Mouse (Mus musculus) C2C12 (cell line): ENCODE measurements around the gene Prkar1a. TPM values are rescaled to one million over a fixed set of nuclear protein-coding genes. Genes with fewer than 3 reads are reported as not detected.

Source experiments
- H3K27me3 ChIP-seq: one replicate; pipeline ENCODE4 v1.6.1; 2011; ENCODE audit not compliant: control insufficient read depth, insufficient read depth, insufficient read length
- H3K36me3 ChIP-seq: one replicate; pipeline ENCODE4 v1.6.1; 2011; ENCODE audit not compliant: control insufficient read depth, insufficient read depth
- H3K4me3 ChIP-seq: one replicate; pipeline ENCODE4 v1.5.1; 2011; ENCODE audit warnings: mild to moderate bottlenecking, control low read depth; ENCODE audit not compliant: poor library complexity, insufficient read depth, severe bottlenecking
- H3K79me2 ChIP-seq: one replicate; pipeline ENCODE4 v1.6.1; 2011; ENCODE audit not compliant: control insufficient read depth, insufficient read depth
- H3K79me3 ChIP-seq: one replicate; pipeline ENCODE4 v1.6.1; 2011; ENCODE audit warnings: low read depth, control low read depth
- H3ac ChIP-seq: one replicate; pipeline ENCODE3; 2011; ENCODE audit warnings: low read depth; ENCODE audit not compliant: control insufficient read depth, insufficient read length
- CEBPB ChIP-seq: IDR thresholded peaks from one replicate; pipeline ENCODE4 v1.6.1; 2011; ENCODE audit warnings: low read depth, mild to moderate bottlenecking, control low read depth, moderate library complexity
- CTCF ChIP-seq: IDR thresholded peaks from one replicate; pipeline ENCODE4 v1.5.1; 2011; ENCODE audit not compliant: control insufficient read depth, insufficient read depth, insufficient read length
- FOSL1 ChIP-seq: IDR thresholded peaks from one replicate; pipeline ENCODE4 v1.8.0; 2011; ENCODE audit warnings: mild to moderate bottlenecking, low read length; ENCODE audit not compliant: poor library complexity, insufficient read depth, severe bottlenecking
- MAX ChIP-seq: IDR thresholded peaks from one replicate; pipeline ENCODE4 v1.6.1; 2011; ENCODE audit warnings: mild to moderate bottlenecking, control low read depth
- MYOD1 ChIP-seq: IDR thresholded peaks from one replicate; pipeline ENCODE4 v1.6.1; 2011; ENCODE audit warnings: low read depth; ENCODE audit not compliant: control insufficient read depth, insufficient read length
- MYOG ChIP-seq: IDR thresholded peaks from one replicate; pipeline ENCODE4 v1.6.1; 2011; ENCODE audit not compliant: control insufficient read depth, insufficient read length; ENCODE audit errors: extremely low read depth
- USF1 ChIP-seq: IDR thresholded peaks from one replicate; pipeline ENCODE4 v1.6.1; 2011; ENCODE audit warnings: low read depth, mild to moderate bottlenecking, control low read depth, moderate library complexity
- long read RNA-seq, 2 experiments: library from polyadenylated mRNA; unstranded; transcript quantifications; one replicate each; pipeline ENCODE4 v2.0.0; 2019 to 2020
- polyA plus RNA-seq: library from polyadenylated mRNA; unstranded; fragments of >200 nt; fragmentation: generic; extraction: Trizol; gene quantifications from one replicate; pipeline ENCODE4 v1.2.1, GENCODE M21; 2012; ENCODE audit warnings: missing spikeins

Prkar1a gene
- polyA plus RNA-seq, result 237 TPM
- long read RNA-seq, experiment 1, transcript Prkar1a-201 (11 exons, 3,359 nt), result major isoform, 380 of 626 reads
- long read RNA-seq, experiment 1, transcript Prkar1a-203 (12 exons, 3,513 nt), result minor isoform, 5 of 626 reads
- long read RNA-seq, experiment 1, partial matches to known transcripts, result 178 of 626 reads
- long read RNA-seq, experiment 1, other reads (novel, unspliced or antisense), result 63 of 626 reads
- long read RNA-seq, experiment 2, transcript Prkar1a-203 (12 exons, 3,513 nt), result minor isoform, 14 of 3,039 reads
- long read RNA-seq, experiment 2, transcript Prkar1a-201 (11 exons, 3,359 nt), result major isoform, 2,371 of 3,039 reads
- long read RNA-seq, experiment 2, partial matches to known transcripts, result 569 of 3,039 reads
- long read RNA-seq, experiment 2, other reads (novel, unspliced or antisense), result 85 of 3,039 reads

DNA sequence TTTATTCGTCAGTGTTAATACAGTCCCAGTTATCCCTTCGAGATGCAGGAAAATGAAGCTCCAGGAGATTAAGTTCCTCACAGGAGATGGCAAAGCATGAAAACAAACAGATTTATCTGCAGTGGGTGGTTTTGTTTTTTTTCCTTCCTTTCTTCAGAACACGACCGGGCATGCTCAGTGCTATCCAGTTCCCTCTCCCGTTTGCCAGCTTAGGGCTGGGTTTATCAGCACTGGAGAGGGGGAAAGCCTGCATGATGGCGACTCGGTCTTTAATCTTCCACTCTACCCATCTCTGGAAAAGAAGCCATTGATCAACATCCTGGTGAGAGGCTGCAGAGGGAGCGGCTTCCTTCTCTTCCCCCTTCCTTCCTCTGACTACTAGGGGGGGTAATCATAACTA is at the start of gene Prkar1a:
Gene Prkar1a (plus strand): TSS at position 200 of the 400 bp plus-strand sequence.
- TF ChIP-seq MAX (no peak), MYOD1 (no peak), CTCF (no peak), USF1 (no peak), CEBPB (no peak), MYOG (no peak), FOSL1 (no peak)
- peaks cover 29% of the 10 kb centered on the region for H3K79me3 ChIP-seq
- H3K36me3 ChIP-seq, result peaks cover 16% of the 10 kb centered on the region
- peaks cover 35% of the 10 kb centered on the region for H3K79me2 ChIP-seq
- peak within 1 kb of the TSS; percentile 49 for H3ac ChIP-seq
- no peaks in the 10 kb centered on the region for H3K27me3 ChIP-seq
- H3K4me3 ChIP-seq, result peak within 1 kb of the TSS; percentile 92

DNA sequence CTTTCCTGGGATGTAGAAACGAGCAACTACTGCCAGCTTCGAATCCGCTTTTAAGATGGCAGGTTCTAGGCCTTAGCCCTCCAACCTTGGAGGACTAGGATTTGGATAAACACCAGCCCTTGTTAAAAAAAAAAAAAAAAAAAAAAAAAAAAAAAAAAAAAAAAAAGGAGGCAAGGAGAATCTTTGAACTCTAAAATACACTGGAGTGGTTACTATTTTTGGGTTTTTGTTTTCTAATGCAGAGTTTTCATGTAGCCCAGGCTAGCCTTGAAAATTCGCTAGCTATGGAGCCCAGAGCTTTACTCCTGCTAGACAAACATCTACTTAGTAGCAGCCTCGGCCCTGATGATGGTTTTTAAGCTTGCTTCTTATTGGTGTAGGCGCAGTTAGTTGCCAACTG is 41.6 kb upstream of the Prkar1a start:
- no peak overlapping the region for H3K4me3 ChIP-seq
- peaks cover 40% of the 10 kb centered on the region for H3K79me2 ChIP-seq
- no peaks in the 10 kb centered on the region for H3K27me3 ChIP-seq
- TF ChIP-seq CEBPB, result no peak
- TF ChIP-seq FOSL1, result no peak
- TF ChIP-seq MYOD1, result no peak
- no peak overlapping the region for H3ac ChIP-seq
- H3K79me3 ChIP-seq, result peaks cover 9% of the 10 kb centered on the region
- peaks cover 9% of the 10 kb centered on the region for H3K36me3 ChIP-seq

DNA sequence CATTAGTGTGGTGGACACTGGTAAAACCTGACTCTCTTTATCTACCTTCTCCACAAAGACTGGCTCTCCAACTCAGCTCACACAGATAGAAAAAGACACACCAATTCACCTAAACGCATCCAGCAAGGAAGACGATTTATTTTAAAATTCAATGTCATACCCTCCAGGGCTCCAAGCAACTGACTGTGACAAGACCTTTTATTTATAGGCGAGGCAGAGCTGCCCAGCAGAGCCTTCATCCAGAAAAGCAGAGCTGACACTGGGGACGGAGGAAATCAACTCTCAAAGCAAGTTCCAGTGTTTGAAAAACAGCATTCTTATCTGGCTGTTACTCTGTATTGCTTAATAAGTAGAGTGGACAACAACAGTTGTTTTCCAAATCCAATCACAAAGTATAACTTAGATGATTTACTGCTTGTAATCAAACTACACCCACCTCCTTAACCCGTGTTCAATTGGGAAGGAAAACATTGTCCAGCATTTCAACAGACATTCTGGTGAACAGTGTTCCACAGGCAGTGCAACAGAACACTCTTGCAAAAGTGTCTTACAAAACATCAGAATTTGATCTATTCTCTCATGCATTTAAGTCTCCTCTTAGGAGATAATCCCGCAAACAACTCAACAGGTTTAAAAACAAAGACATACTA is 40.1 kb upstream of the Prkar1a start:
- Histone ChIP-seq H3K79me2 (peaks cover 40% of the 10 kb centered on the region), H3K36me3 (no peaks in the 10 kb centered on the region), H3K79me3 (peaks cover 9% of the 10 kb centered on the region), H3K27me3 (no peaks in the 10 kb centered on the region), H3K4me3 (no peak overlapping the region), H3ac (peak overlapping the region; percentile 35)
- TF ChIP-seq FOSL1 (no peak), CTCF (no peak), MYOG (no peak), MAX (no peak), USF1 (no peak), MYOD1 (no peak), CEBPB (no peak)

DNA sequence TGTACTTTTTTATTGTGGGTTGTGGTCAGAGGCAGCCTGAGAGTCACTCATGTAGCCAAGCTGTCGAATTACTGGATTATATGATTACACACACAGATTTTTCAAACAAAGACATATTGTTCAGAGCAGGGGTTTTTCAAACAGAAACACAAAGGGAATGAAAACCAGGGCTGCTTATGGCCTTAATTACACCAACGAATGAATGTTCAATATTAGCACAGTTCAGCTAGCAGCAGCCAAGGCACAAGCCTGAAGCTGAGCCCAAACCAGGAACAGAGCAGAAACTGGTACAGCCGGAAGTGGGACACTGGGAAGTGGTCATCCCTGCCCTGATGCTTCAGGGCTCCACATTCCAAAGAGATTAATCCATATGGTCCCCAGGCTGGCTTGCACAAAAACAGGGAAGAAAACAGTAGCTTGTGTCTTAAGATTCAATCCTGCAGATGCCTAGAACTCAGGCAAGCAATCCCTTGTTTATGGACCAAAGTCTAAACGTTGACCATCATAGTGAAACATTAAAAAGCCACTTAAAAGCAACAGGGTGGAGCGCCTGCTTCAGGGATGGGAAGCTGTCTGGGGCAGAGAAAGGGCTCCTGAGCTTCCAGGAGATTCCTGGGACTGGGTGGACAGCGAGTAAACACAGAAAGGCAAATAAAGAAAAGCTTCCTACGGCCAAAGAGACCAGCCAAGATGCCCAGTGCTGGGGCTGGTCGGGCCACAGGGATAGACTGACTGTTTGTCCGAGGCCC is 39.0 kb upstream of the Prkar1a start:
- H3K36me3 ChIP-seq, result no peaks in the 10 kb centered on the region
- H3K27me3 ChIP-seq, result no peaks in the 10 kb centered on the region
- H3ac ChIP-seq, result peak overlapping the region; percentile 50
- peak overlapping the region; percentile 58 for H3K4me3 ChIP-seq
- TF ChIP-seq MAX (no peak), CTCF (no peak), USF1 (no peak), FOSL1 (no peak)
- peaks cover 40% of the 10 kb centered on the region for H3K79me2 ChIP-seq
- peaks cover 9% of the 10 kb centered on the region for H3K79me3 ChIP-seq

DNA sequence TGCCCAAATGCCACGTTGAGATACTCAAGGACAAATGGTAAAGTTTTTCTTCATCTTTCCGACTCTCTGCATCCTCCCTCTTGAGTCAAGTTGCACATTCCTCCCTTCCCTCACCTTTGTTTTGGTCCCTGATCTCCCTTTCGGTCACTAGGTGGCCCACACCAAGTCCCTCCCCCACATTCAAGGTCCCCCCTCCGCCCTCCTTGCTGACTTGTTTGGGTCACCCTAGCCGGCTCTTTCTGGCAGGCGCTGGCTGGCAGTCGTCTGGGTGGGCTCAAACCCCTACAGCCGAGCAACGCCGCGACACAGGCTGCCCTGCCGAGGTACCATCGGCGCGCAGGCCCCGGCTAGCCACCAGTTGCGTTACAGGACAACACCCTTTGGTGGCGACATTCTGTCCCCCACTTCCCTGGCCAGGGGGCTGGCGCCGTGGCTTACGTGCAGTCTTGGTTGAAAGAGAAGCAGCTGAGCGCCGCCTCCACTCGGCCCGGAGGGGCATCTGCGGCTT is 38.4 kb upstream of the Prkar1a start:
- Histone ChIP-seq H3ac (peak overlapping the region; percentile 50), H3K27me3 (no peaks in the 10 kb centered on the region), H3K79me3 (peaks cover 9% of the 10 kb centered on the region), H3K4me3 (peak overlapping the region; percentile 58), H3K79me2 (peaks cover 40% of the 10 kb centered on the region), H3K36me3 (no peaks in the 10 kb centered on the region)
- TF ChIP-seq CEBPB (no peak), FOSL1 (no peak), MYOD1 (no peak), MAX (no peak), CTCF (peak; percentile 5)
